Mouse (Mus musculus) lung, postnatal 0 days (tissue): ENCODE data around the gene Pask.

Experiments
- CTCF ChIP-seq: IDR thresholded peaks from 2 replicates; pipeline ENCODE4 v1.5.1; 2016; ENCODE audit warnings: antibody characterized with exemption, mild to moderate bottlenecking
- EP300 ChIP-seq: IDR thresholded peaks from 2 replicates; pipeline ENCODE4 v1.6.1; 2016; ENCODE audit warnings: antibody characterized with exemption, mild to moderate bottlenecking, control low read depth

- no peak for TF ChIP-seq CTCF
- no peak for TF ChIP-seq EP300
These were observed 9.4 kb upstream of the Pask start for GRCm38 (mm10) chr1:93352724-93353123.
